Mouse (Mus musculus) layer of hippocampus, adult 18-20 months (tissue): ENCODE results near the gene Ndufa10. TPM values are rescaled to one million over a fixed set of nuclear protein-coding genes. Genes with fewer than 3 reads are reported as not detected.
"Not testable (repeated sequence)": the region's sequence is repeated elsewhere in the genome, so short reads cannot be mapped to it uniquely, and the experiment has no call there.

ENCODE experiments used
- DNase-seq, 2 experiments: peaks; one replicate each; pipeline ENCODE4 v3.0.0; 2022; ENCODE audit warnings: low spot score in 2 of 2
- long read RNA-seq: library from polyadenylated mRNA; stranded (forward); transcript quantifications from one replicate; pipeline ENCODE4 v2.0.0, GENCODE M21; 2021
- total RNA-seq, 2 experiments: library from RNA; stranded (reverse); gene quantifications; 2 replicates each; pipeline ENCODE4 v1.2.3; 2021

Ndufa10 gene
- total RNA-seq, result 100 to 1,000 TPM; 249 to 266 TPM
- long read RNA-seq, transcript Ndufa10-201 (10 exons, 2,020 nt), result major isoform, 178 of 209 reads
- long read RNA-seq, partial matches to known transcripts, result 6 of 209 reads
- long read RNA-seq, other reads (novel, unspliced or antisense), result 22 of 209 reads

DNA sequence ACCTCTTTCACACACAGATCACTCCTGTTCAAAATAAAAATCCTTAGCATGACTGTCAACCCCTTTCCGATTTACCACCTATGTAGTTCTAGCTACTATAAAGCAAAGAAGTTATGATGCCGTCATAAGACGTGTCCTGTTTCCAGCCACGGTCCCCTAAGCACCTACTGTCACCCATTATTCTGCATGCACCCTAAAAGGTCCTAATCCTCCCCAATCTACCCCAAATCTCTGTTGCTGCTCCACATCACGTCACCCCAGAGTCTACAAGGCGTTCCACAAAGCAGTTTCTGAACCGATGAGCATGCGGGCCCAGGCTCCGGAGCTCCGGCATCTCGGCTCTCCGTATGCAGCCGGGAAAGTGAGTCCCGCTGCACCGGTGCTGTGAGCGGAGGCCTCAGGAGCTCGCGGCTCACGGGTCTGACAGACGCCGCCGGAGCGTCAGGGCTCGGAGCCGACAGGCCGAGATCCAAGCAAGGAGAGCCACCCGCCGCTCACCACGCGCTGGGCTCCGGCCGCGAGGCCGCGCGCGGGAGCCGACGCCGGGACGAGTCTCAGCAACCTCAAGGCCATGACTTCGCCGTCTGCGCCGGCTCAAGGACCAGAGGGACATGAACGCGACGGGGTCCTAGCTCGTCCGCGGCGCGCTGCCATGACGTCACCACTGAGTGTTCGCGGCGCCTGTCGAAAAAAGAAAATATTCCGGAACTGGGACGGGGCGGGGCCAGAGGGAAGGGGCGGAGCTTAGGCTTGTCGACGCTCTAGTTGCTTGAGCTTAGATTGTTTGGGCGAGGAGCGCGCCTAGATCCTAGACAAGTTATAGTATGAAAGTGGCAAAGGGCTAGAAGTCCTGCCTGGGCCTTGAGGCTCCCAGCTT lies at the start of gene Ndufa10:
Gene Ndufa10, minus strand, starts transcription at position 696 of the 877 bp plus-strand sequence.
- DNase-seq, result peak; percentile 86 to 94

DNA sequence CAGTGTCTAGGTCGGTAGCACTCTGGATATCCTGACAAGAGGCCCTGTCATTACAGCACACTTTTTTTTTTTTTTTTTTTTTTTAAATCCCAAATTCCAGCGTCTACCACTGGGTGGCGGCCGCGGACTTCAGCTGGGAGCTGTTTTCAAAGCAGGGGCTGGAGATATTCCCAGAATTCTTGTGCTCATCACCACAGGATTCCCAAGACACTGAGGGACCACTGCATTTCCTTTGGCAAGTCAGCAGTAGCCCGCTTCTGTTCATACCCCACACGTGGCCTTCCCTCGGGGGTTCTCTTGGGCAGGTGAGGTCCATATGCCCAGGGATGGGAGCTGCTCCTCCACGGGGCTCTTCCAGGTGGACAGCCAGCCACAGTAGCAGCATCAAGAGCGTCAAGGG lies 47.7 kb upstream of the Ndufa10 start:
- peak; percentile 25 to 61 for DNase-seq

DNA sequence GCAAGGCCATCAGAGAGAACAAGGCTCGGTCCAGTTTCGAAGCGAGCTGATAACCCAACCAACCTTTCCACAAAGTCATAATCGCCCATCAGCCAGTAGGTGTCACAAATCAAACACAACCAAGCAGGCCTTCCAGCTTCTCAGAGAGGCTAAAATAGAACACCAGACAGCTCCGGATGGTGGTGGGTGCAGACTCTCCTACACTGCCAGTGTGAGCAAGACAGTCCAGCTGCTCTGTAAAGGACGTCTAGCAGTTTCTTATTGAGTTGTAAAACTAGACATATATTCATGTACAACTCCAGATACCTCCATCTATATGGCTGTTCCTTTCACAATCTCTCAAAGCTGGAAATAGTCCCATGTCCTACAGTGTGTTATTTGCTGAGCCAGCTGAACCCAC lies 45.4 kb upstream of the Ndufa10 start:
- DNase-seq, result peak in 1 of 2 experiments; percentile 57

DNA sequence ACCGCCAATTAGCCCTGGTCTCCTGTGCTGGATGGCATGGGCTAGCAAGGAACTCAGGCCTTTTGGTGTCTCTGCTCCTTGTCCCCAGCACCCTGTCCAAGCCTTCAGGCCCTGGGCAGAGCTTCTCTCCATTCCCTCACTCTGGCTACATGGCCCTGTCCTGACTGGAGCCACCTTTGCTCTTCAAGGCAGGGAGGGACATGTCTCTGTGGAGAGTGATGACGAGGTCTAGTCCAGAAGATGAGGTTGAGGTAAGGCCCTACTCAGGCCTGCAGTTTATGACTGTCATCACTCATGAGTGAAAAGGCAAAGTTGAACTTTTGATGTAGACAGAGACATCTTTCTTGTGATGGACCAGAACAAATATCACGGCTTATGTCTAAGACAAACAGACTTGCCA lies 44.9 kb upstream of the Ndufa10 start, which contains the start of gene Olfr1414:
Gene Olfr1414, minus strand, starts transcription at position 101 of the 400 bp plus-strand sequence.
- DNase-seq, result no peak

DNA sequence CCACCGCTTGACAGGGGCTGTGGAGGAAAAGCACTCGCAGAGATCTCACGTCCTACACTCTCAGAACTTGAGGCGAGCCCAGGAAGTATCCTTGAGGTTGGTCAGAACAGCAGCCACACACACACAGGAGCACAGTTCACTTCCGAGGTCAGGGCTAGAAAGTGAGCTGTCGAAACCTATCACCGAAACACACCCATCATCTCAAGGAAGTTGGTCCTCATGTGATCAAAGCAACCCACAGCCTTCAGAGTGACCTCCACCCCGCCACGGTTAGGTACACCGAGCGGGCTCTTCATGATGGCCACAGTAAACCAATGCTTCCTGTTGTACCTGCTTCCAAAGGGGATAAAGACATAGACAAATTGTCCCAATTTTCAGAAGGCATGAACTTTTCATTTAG lies 41.7 kb upstream of the Ndufa10 start:
- no peak for DNase-seq

DNA sequence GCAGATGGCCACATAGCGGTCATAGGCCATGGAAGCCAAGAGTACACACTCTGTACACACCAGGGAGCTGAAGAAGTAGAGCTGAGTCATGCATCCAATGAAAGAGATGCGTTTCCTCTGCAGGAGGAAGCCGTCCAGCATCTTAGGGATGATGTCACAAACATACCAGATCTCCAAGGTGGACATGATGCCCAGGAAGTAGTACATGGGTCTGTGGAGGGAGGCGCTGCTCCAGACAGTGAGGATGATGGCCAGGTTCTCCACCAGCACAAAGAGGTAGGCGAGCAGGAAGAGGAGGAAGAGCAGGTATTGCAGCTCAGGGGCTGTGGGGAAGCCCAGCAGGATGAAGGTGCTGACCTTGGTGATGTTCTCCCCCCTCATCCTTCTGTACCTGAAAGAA lies 38.0 kb upstream of the Ndufa10 start:
- DNase-seq, result not testable (repeated sequence)

DNA sequence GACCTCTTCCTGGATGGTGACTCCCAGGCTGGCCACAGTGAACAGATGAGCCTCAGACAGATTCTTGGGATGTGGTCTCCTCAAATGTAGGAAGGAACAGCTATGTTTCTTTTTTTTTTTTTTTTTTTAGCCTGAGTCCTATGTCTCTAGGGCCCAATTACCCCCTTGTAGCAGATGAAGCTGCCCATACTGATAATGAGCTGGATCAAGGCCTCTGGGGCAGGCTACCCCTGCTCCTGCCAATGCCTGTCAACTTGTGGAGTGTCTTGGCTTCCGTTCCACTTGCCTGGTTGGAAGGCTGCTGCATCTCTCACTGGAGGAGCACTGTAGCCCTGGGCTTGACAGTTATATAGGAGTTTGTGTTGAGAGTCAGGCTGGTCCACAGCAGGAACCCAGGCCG lies 22.3 kb upstream of the Ndufa10 start, which contains the start of gene Olfr1415:
Gene Olfr1415, minus strand, starts transcription at position 101 of the 400 bp plus-strand sequence.
- DNase-seq, result no peak

DNA sequence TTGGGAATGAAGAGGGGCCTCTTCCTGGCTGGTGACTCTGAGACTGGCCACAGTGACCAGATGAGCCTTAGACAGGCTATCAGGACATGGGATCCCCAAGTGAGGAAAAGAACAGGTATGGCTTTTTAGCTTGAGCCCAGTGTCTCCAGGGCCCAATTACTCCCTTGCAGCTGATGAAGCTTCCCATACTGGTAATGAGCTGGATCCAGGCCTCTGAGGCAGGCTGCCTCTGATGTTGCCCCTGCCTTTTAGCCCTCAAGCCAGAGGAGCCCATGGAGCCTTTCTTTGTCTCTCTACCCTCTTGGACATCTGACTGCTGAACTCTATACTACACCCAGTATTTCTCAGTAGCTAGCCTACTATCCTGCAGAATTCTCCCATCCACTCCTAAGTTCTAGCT lies 11.4 kb upstream of the Ndufa10 start, which contains the start of gene Olfr1416:
Gene Olfr1416, minus strand, starts transcription at position 101 of the 400 bp plus-strand sequence.
- DNase-seq, result no peak

DNA sequence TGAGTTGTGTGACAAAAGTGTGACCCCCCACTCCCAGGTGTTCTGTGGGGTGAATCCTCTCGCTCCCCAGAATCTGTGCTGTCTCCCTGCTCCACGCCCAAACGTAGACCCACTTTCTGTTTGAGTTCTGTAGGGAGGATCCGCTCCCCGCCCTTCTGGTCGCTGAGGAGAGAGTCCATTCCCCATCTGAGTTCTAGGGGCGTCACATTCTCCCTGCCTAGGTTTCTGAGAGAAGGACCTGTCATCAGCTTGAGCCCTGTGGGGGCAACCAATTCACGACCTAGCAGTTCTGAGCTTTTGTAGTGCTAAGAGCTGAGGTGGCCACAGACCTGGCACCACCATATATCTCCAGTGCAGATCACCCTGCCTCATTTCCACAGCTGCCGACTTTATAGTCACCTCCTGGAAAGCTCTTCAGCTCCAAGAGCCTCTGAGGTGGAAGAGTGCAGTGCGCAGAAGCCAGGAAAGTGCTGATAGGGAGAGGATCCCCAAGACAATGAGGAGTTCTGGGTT lies 462 bp upstream of the Ndufa10 start:
- peak in 1 of 2 experiments; percentile 13 for DNase-seq

DNA sequence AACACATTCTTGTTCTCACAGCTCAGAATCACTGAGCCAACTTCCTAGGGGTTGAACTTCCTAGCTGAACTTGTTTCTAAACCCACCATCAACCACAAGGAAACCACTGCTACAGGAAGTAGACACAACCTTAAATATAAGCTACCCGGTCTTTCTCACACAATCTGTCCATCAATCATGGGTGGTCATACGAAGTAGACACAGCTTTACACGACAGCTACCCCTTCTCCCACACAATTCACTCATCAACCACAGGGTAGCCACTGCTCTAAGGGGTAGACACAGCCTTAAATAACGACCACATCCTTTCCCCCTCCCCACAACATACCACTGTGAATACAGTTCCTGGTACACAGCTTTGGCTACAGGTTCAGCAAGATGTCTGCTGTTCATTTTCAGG lies 4.8 kb downstream of the Ndufa10 start:
- DNase-seq, result no peak

DNA sequence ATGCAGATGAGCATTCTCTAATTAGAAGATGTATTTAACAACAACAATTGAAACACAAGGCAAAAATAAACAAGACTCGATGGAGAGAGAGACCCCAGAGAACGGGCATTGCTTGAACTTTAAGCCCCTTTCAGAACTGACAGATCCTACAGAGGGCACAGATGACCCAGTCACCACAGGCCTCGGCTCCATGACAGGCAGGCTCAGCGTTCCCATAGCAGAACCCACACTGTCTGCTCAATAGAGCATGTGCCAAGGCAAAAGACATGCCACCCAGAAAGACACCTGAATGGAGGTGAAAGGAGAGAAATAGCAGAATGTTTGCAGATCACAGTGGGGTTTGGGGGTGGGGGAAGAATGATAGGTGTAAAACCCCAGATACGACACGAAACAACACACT lies 15.2 kb downstream of the Ndufa10 start:
- no peak for DNase-seq

DNA sequence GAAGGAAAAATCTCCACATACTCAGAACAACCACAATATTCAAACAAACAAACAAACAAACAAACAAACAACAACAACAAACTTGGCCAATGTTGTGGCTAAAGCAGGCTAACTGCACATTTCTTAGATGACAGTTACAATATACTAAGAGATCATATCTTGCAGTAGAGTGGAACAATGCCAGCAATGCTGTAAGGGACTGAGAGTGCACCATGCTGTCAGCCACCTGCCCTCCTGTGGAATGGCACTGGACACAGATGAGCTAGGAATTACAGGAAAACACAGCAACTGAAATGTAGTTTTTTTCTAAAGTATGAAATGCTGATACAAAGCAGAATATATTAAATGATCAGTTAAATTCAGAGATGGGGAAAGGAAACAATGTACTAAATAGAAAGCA lies 15.9 kb downstream of the Ndufa10 start:
- no peak for DNase-seq

DNA sequence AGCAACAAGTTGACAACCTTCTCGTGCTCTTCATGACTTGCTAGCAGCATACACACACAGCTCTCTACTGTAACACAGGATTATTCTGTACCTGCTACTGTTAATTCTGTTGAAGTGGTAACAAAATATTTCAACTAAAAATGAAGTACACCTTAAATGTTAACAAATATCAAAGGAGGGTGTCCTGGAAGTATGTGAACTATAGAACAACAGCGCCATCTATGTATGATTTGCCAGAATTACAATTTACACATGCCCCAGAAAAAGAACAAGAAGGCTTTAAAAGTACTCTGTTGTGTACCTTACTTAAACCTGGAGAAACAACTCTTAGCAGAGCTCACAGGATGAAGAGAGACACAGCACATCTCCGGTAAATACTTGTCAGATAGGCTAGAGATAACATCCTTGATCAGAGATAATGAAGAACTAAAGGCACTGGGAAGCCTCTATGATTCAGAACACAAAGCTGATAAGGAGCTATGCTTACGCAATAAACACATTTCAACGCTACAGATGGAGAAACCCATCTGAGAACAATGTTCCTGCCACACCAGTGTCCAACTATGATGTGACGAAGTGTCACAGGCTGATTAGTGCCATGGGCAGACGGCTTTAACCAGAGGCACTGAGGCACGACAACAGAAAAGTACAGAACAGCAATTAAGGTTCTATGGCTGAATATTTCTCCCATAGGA lies 19.8 kb downstream of the Ndufa10 start:
- peak in 1 of 2 experiments; percentile 41 for DNase-seq

DNA sequence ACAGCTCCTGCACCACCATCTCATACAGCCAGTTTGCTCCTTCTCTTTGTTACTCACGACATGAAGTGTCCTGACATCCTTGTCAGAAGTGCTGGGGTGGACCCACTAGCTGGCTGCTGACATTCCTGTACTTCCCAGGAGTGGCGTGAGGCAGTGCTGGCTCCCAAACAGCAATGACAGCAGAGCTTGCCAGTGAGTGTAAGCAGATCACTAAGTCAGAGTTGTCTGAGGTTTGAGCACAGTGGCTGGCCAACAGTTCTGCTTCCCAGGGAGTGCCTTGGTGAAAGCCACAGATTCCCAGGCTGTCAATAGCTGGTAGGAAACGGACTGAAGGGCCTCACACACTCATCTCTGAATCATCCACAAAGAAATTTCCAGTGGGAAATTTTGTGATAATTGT lies 25.4 kb downstream of the Ndufa10 start:
- DNase-seq, result no peak

DNA sequence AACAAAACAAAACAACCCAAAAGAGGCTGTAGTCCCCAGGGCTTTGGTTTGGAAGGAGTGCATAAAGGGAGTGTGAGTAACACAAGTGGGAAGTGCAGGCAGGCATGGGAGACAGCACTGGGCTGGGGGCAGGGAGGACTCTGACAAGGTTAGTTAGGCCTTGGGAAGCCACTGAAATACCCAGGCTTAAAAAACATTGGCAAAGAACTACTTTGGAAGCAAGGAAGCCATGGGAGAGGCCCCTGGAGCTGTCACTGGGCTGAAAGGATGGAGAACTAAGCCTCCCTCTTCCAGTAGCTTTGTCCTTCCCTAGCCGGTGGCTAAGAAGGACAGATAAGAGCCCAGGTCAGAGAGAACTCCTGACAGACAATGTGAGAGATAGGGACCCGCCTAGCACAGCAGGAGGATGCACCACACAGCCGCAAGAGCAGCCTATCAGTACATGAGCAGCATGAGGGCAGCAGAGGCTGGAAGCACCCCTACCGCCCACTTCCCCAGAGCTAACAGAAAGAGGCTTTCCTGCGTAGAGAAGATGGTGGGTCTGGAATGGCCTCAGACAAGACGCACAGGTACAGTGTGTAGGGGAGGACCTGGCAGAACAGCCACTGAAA lies 32.1 kb downstream of the Ndufa10 start:
- DNase-seq, result no peak

DNA sequence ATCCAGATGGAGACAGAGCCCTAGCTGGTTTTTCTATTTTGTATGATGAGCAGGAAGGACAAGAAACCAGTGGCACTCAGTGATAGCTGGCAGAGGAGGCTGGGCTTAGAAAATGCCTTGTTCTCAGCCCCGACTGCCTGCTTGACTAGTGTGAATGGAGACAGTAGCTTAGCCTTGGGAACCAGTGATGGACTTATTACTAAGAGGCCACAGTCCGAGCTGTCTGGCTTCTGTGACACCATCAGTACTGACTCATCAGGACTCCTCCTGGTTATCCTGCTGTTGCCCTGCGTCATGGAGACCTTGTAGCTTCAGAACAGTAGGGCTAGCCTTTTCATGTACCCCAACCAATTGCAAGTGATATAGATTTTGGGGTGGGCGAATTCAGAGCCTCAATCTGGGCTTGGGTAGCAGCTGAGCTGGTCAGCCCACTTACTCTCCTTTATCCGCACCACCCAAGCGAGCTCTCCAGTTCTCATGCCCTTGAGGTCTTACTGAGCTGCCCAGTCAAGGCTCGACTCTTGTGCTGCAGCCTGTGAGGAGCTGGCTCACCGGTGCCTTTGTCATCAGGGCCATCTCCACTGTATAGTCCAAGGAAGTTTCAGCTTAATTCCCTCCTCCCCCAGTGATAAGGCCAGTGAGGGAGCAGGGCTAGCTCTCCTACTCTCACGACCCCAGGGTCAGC lies 33.5 kb downstream of the Ndufa10 start:
- no peak for DNase-seq

DNA sequence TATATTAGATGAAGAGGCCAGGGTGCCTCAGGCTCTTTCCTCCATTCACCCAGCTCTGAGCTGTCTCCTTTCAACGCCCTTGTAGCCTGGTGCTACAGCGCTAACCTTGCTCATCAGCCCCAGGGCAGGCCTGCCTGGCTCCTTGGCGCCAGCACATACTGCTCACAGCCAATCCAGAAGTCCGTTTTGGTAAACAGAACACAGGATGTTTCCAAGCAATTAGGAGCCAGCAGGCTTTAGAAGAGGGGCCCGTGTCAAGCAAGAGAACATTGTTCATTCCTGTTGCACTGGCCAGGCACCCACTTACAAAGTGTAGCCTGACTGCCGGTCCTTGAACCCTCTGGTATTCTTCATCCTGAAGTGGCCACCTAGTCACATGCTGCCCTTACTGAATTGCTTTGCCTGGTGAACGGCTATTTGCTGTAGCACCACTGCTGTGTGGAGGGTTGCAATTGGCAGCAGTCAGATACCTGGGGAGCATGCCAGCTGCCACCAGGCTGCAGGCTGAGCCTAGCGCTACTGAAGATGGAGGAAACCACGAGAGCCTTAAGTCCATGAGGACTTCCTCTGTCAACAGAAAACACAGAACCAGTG lies 35.9 kb downstream of the Ndufa10 start:
- DNase-seq, result peak in 1 of 2 experiments; percentile 66

DNA sequence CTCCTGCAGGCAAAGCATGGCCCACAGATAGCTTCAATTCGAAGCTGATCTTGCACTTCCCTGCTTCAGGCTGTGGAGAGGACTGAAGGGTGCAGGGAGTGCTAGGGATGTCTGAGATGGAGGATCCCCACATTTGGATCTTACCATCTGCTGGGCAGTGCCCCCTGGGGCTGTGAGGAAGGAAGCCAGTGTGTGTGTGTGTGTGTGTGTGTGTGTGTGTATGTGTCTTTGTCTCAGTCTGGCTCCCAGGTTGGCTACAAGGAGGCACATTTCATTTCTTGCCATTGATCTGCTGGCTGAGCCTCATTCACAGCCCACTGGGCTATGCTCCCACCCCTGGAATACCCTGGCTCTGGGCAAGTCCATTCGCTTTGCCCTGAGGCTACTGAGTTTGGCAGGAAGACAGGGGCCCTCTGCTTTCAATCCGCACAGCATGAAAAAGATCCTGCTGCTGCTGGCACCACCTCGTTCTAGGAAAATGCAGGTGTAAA lies 36.8 kb downstream of the Ndufa10 start:
- DNase-seq, result peak in 1 of 2 experiments; percentile 37

DNA sequence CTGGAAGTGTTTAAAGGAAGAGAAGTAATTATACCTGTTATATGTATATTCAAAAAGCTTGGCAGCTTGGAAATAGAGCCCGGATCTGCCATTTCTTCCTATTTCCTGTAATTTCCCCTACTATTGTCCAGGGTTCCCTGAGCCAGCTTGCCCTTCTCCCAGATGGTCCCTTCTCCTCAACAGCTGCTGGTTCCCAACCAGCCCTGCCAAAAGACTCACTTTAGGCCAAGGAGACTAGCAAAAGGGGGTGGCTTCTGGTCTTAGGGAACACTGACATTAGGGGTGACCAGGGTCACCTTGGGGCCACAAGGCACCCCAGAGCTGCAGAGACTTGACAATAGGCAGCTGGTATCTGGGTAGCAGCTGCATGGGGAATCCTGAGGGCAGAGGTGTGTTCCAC lies 38.7 kb downstream of the Ndufa10 start:
- no peak for DNase-seq

DNA sequence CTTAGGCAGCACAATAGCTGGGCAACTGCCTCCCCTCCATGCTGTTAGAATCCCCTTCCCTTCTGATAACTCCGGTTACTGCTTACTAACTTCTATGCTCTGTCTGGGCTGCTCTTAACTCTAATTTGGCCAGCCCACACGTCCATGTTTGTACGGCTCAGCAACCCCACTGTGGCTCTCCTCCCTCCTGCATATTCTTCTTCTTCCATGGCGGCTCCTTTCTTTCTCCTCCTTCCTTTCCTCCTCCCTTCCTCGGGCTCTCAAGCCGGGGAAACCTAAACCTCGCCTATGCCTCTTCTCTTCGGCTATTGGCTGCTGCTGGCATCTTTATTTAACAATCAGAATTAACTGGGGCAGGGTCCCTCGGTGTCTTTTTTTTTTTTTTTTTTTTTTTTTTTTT lies 40.9 kb downstream of the Ndufa10 start:
- no peak for DNase-seq
